Mouse (Mus musculus): ENCODE results near the gene Heatr5b. TPM values are rescaled to one million over a fixed set of nuclear protein-coding genes. Genes with fewer than 3 reads are reported as not detected.

Gene Heatr5b
- polyA plus RNA-seq, 1 experiment from 2014 or later, result 16.0 TPM

Other genes with a start within 250 kb of the Heatr5b start
- gene Strn, start 98.2 kb downstream of the Heatr5b start, polyA plus RNA-seq (2015; fragmentation: Nextera tagmentation; extraction: Ambion mirVana), result 10.3 and 11.0 TPM in 2 replicates
- 33.1 and 35.7 TPM in 2 replicates for gene Gpatch11, start 203 bp upstream of the Heatr5b start, polyA plus RNA-seq (2015; fragmentation: Nextera tagmentation; extraction: Ambion mirVana)
- 11.0 and 12.7 TPM in 2 replicates for gene Eif2ak2, start 47.2 kb upstream of the Heatr5b start, polyA plus RNA-seq (2015; fragmentation: Nextera tagmentation; extraction: Ambion mirVana)
- gene Sult6b1, start 71.6 kb upstream of the Heatr5b start, polyA plus RNA-seq (2015; fragmentation: Nextera tagmentation; extraction: Ambion mirVana), result 0.20 and 0.25 TPM in 2 replicates
- gene Cebpzos, start 81.1 kb upstream of the Heatr5b start, polyA plus RNA-seq (2015; fragmentation: Nextera tagmentation; extraction: Ambion mirVana), result 81.0 and 89.6 TPM in 2 replicates
- gene Cebpz, start 101.7 kb upstream of the Heatr5b start, polyA plus RNA-seq (2015; fragmentation: Nextera tagmentation; extraction: Ambion mirVana), result 28.4 and 33.7 TPM in 2 replicates
- 57.9 and 66.6 TPM in 2 replicates for gene Ndufaf7, start 101.8 kb upstream of the Heatr5b start, polyA plus RNA-seq (2015; fragmentation: Nextera tagmentation; extraction: Ambion mirVana)
- gene Prkd3, start 185.5 kb upstream of the Heatr5b start, polyA plus RNA-seq (2015; fragmentation: Nextera tagmentation; extraction: Ambion mirVana), result 23.9 and 24.8 TPM in 2 replicates
- gene Qpct, start 216.5 kb upstream of the Heatr5b start, polyA plus RNA-seq (2015; fragmentation: Nextera tagmentation; extraction: Ambion mirVana), result 36.5 and 36.6 TPM in 2 replicates

All from heart, embryonic 13.5 days (tissue).